Mouse (Mus musculus): ENCODE measurements around the gene Il11ra1. TPM values are rescaled to one million over a fixed set of nuclear protein-coding genes. Genes with fewer than 3 reads are reported as not detected.
"Not testable (repeated sequence)": the region's sequence is repeated elsewhere in the genome, so short reads cannot be mapped to it uniquely, and the experiment has no call there.

Il11ra1 gene
- total RNA-seq, 2 experiments from 2014 or later = 37.0 to 38.0 TPM

DNA sequence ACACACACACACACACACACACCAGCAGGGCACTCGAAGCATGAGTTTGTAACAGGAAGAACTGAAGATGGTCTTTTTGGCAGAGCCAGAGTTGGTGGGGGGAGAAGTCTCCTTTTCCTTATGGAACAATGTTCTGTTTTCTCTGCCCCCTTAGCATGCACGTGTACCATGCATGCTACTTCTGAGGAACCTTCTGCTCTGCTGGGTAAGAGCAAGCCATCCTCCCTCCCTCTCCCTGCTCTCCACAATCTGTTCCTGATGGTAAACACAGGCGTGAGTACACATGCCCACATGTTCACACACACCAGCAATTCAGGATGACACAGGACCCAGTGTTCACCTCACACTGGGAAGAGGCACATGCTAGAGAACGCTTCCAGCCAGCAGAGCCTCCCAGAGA lies 18.6 kb upstream of the Il11ra1 start:
- DNase-seq = no peak

- DNase-seq = no peak
Observed at GRCm38 (mm10) chr4:41681947-41682346, 17.8 kb upstream of the Il11ra1 start.

- no peak for DNase-seq
Observed at GRCm38 (mm10) chr4:41682789-41683188, 17.0 kb upstream of the Il11ra1 start.

DNA sequence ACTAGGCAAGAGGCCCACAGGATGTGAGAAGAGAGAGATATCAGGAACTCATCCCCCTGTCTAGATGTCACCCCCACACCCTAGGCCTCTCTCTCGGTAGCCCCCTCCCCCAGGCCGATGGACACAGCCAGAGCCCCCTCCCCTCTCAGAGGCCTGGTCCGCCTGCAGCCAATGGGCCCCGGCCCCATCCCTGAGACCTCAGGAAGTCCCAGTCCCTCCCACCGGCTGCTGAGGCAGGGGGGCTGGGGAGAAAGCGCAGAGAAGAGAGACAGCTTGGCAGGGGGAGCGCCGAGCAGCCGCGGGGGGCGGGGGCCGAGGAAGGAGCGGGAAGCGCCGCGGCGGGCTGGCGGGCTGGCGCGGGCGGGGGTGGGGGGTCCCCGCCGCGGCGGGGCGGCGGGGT lies 16.5 kb upstream of the Il11ra1 start:
- DNase-seq = not testable (repeated sequence)

DNA sequence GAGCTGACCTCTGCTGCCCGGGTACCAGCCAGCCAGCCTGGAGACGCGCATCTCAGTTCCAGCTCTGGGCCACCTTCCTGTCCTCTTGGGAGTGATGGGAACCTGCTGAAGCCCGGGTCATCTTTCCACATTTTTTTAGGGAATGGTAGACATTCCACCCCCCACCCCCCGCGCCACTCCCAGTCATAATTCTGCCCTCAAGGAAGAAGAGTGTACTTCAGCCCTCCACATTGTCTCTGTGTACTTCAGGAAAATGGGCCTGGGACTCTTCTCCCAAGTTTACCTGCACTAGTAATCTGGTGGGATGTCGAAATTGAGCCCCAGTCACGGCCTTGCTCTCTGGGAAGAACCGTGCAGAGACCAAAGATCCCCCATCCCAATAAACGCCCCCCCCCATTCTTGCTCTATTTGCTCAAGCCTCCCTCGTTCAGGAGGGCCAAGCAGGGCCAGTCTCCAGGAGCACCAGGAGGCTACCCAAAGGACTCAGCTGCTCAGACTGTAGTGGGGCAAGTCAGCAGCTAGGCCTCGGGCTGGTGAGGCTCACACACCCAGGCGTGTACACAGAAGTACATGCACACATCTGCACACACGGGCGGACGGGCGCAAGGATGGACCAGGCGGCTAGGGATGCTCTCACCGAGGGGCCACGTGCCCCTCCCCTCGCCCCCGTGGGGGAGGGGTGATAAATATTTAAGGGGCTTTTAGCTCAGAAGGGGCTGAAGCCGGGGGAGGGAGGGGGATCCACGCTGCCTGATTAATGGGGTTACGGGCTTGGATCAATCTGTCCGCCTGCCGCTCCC lies 15.5 kb upstream of the Il11ra1 start:
- DNase-seq = not testable (repeated sequence)

GRCm38 (mm10) chr4:41684931-41685453 lies 14.8 kb upstream of the Il11ra1 start:
- not testable (repeated sequence) for DNase-seq

GRCm38 (mm10) chr4:41685882-41686492 lies 13.8 kb upstream of the Il11ra1 start:
- not testable (repeated sequence) for DNase-seq

- not testable (repeated sequence) for DNase-seq
Observed at GRCm38 (mm10) chr4:41688562-41688961, 11.2 kb upstream of the Il11ra1 start.

- not testable (repeated sequence) for DNase-seq
Observed at GRCm38 (mm10) chr4:41690014-41690413, 9.8 kb upstream of the Il11ra1 start.

DNA sequence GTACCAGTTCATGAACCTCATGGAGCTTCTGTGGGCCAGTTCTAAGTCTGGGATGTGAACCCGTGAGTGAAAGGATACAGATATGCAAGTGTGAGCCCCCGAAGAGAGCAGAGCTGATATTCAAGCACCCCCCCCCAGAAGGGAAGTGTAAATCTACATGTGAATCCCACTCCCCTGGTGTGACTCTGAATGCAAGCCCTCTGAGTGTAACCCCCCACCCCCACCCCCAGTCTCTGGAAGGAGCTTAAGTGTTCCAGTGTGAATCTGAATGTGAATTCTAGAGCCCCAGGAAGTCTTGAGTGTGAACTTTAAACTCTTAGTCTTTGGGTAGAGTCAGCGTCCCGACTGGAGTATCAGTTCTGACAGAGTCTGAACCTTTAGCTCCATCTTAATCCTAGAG lies 6.3 kb upstream of the Il11ra1 start:
- not testable (repeated sequence) for DNase-seq

DNA sequence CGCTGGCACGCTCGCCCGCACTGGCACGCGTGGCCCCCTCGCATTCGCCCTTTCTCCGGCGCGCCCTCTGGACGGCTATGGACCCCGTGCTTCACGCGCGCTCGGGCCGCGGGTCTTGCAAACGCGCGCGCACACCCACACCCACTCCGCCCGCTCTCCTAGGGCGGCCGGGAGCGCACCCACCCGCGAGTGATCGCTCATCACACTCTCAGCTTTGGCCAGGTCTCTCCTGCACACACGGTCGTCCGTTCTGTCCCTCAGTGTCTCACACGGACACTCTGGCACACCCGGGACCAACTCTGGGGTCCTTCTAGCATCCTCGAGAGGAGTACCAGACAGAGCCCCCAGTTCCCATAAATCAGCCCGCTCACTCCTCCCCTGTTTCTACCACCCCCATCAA lies 4.0 kb upstream of the Il11ra1 start:
- DNase-seq = not testable (repeated sequence)

DNA sequence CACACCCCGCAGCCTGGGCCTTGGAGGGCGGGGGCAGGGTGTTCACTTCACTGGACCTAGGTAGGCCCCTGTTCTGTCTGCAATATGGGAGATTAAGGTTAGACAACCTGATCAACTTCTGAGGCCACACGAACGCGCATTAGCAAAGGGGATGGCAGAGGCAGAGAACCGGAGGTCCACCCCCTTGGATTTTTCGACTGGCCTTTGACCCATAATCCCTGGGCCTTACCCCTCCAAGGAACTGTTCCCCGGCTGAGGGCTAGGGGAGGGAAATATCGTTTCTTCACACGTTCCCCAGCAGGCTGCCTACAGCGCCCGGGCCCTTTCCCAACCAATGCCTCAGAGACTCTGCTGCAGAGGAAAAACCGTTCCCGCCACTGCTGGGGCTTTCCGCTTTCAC lies 3.3 kb upstream of the Il11ra1 start:
- DNase-seq = not testable (repeated sequence)

DNA sequence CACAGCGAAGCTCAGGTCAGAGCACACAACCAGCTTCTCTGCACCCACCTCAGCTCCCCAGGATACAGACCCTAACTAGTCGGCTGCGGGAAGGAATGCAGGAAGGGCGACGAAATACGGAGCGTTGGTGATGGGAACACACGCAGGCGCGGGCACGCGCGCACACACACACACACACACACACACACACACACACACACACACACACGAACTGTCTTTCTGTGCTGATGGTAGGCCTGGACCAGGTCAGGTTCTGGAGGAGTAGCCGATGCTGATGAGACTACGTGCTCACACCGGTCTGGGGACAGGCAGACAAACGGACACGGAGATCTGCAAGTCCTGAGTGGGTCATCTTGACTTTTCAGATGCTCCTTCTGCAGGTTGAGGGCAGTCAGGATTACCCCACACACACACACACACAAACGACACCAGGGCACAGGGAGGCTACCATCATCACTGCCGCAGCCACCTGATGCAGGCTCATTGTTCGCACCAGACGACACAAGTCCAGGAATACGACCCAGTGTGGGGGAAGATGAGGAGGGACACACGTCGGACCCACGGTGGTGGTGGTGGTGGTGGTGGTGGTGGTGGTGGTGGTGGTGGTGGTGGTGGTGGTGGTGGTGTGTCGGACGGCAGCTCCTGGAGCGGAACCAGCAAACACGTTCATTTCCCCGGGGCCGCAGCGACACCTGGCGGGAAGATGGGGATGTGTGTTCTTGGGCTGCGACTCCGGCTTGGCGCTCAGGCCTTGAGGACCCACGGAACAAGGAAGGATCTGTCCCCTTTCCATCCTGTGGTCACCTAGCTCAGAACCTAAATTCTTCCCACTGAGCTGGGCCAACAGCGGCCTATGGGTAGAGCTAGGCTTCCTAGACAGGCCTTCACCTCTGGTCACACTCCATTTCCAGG lies 2.6 kb upstream of the Il11ra1 start, which contains the start of gene Cntfr:
Gene Cntfr (minus strand): TSS at position 160 of the 912 bp plus-strand sequence.
- DNase-seq = peak; percentile 82 to 84

GRCm38 (mm10) chr4:41698421-41699016 lies 1.3 kb upstream of the Il11ra1 start:
- DNase-seq = not testable (repeated sequence)

- DNase-seq = not testable (repeated sequence)
Observed at GRCm38 (mm10) chr4:41700224-41700623, 435 bp downstream of the Il11ra1 start.

GRCm38 (mm10) chr4:41702226-41702625 lies 2.4 kb downstream of the Il11ra1 start:
- DNase-seq = not testable (repeated sequence)

DNA sequence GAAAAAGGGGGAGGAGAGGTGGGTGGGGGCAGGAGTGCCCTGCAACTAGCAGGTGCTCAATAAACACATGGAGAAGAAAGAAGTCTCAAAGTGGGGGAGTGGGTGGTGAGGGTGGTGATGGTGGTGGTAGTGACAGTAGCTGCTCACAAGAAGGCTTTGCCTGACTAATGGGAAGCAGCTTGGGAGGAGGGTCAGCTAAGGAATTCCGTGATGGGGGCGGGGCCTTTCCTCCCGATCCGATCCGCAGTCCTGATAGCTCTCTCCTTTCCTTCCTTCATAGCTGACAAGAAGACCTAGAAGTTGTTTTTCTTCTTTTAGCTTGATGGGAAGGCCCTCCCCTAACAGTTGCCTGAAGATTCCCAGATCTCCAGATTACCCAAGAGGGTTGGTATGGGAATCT lies 4.9 kb downstream of the Il11ra1 start:
- no peak for DNase-seq

- no peak for DNase-seq
Observed at GRCm38 (mm10) chr4:41705922-41706754, 6.3 kb downstream of the Il11ra1 start.

GRCm38 (mm10) chr4:41707011-41707535 lies 7.3 kb downstream of the Il11ra1 start:
- no peak for DNase-seq

DNA sequence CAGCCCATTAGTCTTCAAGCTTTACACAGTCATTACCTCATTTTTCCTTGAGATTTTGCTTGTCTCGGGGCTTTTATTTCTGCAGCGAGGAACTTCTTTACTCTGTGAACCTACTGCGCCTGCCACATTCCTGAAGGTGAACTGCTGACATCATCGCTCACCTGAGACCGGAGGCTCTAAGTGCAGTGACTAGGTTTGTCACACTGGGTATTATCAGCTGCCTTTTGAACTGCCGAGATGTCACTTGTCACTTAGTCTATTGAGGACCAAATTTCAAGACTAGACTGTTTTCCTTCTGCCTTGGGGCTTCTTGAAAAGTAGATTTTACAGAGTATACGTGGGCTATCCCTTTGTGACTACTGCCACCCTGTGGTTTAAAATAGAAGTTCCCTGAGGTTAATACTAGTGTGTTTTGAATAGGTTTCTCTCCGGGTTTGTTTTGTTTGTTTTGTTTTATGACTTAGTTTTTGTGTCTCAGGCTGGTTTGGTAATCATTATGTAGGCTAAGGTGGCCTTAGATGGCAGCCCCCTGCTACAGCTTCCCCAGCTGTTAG lies 8.5 kb downstream of the Il11ra1 start:
- no peak for DNase-seq

Measured in layer of hippocampus, postnatal 36 days (tissue).